Mouse (Mus musculus): ENCODE measurements around the gene Gm10644. TPM values are rescaled to one million over a fixed set of nuclear protein-coding genes. Genes with fewer than 3 reads are reported as not detected.

Gene Gm10644
- 0.41 and 0.55 TPM in 2 replicates for polyA plus RNA-seq (2015; fragmentation: Nextera tagmentation; extraction: Ambion mirVana)

GRCm38 (mm10) chr8:83955106-83955957, at the start of gene Gm10644, which contains the start of gene Asf1b:
TSS of gene Gm10644 (minus strand) at chr8:83955205.
TSS of gene Asf1b (plus strand) at chr8:83955507.
- H3K4me3 ChIP-seq = peak within 1 kb of the TSS; percentile 83
- H3K4me2 ChIP-seq = peak within 1 kb of the TSS; percentile 98
- under 1% methylated on average over 75 of the region's 75 CpGs for WGBS
- H3K4me1 ChIP-seq = peaks cover 23% of the 10 kb centered on the region
- H3K27me3 ChIP-seq (replicated peaks) = no peaks in the 10 kb centered on the region
- H3K36me3 ChIP-seq = 0 out of 2 replicates have a peak, but pooled peaks cover 3% of the 10 kb centered on the region
- peak; percentile 98 for ATAC-seq (ENCODE audit: extremely low read depth, insufficient number of reproducible peaks, low FRiP score, low TSS enrichment)
- no peaks in the 10 kb centered on the region for H3K9me3 ChIP-seq
- peak within 1 kb of the TSS; percentile 13; the same call in 1 of the 2 replicates for H3K27ac ChIP-seq (replicated peaks)
- peak within 1 kb of the TSS; percentile 85 for H3K9ac ChIP-seq

DNA sequence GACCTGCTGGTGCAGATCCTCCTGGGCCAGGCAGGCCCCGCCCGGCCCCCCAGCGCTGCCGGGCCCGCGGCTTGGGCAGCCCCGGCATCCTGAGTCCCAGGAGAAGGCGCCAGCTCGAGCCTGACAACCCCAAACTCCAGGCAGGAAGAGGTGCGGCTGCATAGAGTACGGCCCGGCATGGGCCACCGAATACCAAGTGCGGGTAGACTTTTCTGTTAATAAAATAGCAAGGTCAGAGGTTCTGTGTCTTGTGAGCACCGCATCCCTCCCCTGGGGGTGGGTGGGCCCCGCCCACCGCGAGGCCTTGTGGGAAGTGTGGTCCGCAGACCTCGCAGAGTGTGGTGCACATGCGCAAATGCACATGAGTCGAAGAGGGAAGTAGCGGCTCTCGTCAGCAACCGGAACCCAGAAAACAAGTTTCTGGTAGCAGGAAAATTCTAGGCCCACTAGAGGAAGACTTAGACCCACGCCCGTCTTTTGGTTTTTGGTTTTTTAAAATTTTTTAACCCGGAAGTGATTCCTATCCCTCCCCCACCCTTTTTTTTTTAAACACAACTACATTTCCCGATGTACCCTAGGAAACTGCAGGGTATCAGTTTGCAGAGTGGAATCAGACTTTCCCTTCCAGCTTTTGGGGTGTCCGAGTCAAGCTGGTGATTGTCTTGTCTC, 49.7 kb upstream of the Gm10644 start:
- H3K27ac ChIP-seq (replicated peaks) = peak overlapping the region; percentile 80
- H3K27me3 ChIP-seq (replicated peaks) = peaks cover 19% of the 10 kb centered on the region
- peak; percentile 77; the same call in 1 of the 2 replicates for ATAC-seq (ENCODE audit: extremely low read depth, insufficient number of reproducible peaks, low FRiP score, low TSS enrichment)
- H3K4me2 ChIP-seq = peak overlapping the region; percentile 95
- peaks cover 30% of the 10 kb centered on the region for H3K36me3 ChIP-seq
- peak overlapping the region; percentile 72 for H3K4me3 ChIP-seq
- H3K9ac ChIP-seq = peak overlapping the region; percentile 90
- H3K4me1 ChIP-seq = peaks cover 25% of the 10 kb centered on the region
- 1% methylated on average over 30 of the region's 30 CpGs for WGBS
- no peaks in the 10 kb centered on the region for H3K9me3 ChIP-seq

DNA sequence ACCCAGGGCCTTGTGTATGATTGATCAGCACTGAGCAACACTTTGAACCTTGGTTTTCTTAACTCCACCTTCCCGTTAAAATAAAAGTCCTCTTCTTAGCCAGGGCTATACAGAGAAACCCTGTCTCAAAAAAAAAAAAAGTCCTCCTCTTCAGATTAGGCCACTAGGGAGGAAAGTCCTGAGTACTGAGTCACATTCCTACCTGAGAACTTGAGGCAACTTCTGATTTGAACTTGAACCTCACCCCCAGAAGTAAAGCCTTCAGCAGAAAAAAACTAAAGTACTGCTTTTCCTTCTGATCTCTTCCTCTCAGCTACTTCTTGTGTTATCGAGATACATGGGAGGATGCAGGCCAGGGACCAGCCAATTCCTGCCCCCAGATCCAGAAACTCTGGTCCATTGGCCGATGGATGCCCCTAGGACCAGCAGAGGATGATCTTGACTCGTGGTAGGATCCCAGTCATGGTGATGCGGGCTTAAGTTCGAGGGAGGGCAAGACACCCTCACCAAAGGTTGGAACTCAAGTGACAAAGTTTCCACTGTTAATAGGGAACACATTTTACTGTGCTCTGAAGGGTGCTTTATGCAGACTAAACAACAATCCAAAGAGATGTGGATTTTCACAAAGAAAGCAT, 48.7 kb upstream of the Gm10644 start:
- Histone ChIP-seq H3K4me2 (peak overlapping the region; percentile 95), H3K9ac (peak overlapping the region; percentile 90), H3K27ac (replicated peaks) (peak overlapping the region; percentile 80), H3K36me3 (peaks cover 36% of the 10 kb centered on the region), H3K9me3 (no peaks in the 10 kb centered on the region), H3K4me3 (peak overlapping the region; percentile 72), H3K4me1 (peaks cover 34% of the 10 kb centered on the region), H3K27me3 (replicated peaks) (peaks cover 16% of the 10 kb centered on the region)
- ATAC-seq (ENCODE audit: extremely low read depth, insufficient number of reproducible peaks, low FRiP score, low TSS enrichment) = no peak
- 73% methylated on average over 6 of the region's 6 CpGs for WGBS

- no peak for ATAC-seq (ENCODE audit: extremely low read depth, insufficient number of reproducible peaks, low FRiP score, low TSS enrichment)
- H3K27ac ChIP-seq (replicated peaks) = no peak overlapping the region
- H3K9me3 ChIP-seq = no peaks in the 10 kb centered on the region
- peaks cover 36% of the 10 kb centered on the region for H3K4me1 ChIP-seq
- peak overlapping the region; percentile 72; the same call in 1 of the 2 replicates for H3K4me3 ChIP-seq
- peaks cover 36% of the 10 kb centered on the region for H3K36me3 ChIP-seq
- no peak overlapping the region for H3K4me2 ChIP-seq
- peaks cover 16% of the 10 kb centered on the region for H3K27me3 ChIP-seq (replicated peaks)
- H3K9ac ChIP-seq = peak overlapping the region; percentile 37; the same call in 1 of the 2 replicates
- 65% methylated on average over 12 of the region's 12 CpGs for WGBS
Observed at GRCm38 (mm10) chr8:84002957-84003611, 48.1 kb upstream of the Gm10644 start.

DNA sequence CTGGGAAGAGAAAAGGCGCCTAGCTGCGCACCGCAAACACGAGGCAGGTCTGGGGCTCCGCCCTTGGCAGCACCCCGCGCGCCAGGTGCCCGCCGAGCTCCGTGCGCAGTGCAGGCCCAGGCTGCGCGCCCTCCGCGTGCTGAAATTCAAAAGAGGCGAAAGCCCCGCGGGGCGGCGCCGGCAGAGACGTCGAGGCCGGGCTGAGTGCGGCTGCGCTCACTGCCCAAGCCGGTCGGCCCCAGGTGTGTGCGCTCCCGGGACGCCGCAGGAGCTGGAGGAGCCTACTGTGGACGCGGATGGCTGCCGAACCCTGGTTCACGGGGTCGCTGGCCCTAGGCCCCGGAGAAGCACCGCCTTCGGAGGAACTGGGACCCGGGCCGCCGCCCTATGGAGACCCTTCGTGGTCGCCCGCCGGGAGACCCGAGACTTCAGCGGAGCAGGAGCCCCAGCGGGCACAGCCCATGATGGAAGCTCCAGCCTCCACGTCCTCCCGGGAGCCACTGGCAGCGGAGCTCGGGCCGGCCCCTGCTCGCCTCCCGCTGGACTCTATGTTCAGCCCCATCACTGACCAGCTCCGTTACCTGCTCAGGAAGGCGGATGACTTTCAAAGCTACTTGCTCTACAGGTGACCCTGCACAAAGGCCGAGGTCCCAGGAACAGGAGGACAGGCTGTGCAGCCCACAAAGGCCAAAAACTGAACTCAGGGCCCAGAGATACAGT, 46.4 kb upstream of the Gm10644 start, which contains the start of gene 1700067K01Rik:
Gene 1700067K01Rik (plus strand): TSS at position 222 of the 720 bp plus-strand sequence.
- 43% methylated on average over 61 of the region's 61 CpGs for WGBS
- Histone ChIP-seq H3K9ac (peak within 1 kb of the TSS; percentile 59), H3K4me1 (peaks cover 37% of the 10 kb centered on the region), H3K27ac (replicated peaks) (no peak within 1 kb of the TSS), H3K36me3 (peaks cover 36% of the 10 kb centered on the region), H3K27me3 (replicated peaks) (peaks cover 16% of the 10 kb centered on the region), H3K9me3 (no peaks in the 10 kb centered on the region), H3K4me3 (peak within 1 kb of the TSS; percentile 20), H3K4me2 (peak within 1 kb of the TSS; percentile 38)
- ATAC-seq (ENCODE audit: extremely low read depth, insufficient number of reproducible peaks, low FRiP score, low TSS enrichment) = no peak

- H3K27ac ChIP-seq (replicated peaks) = no peak overlapping the region
- H3K4me2 ChIP-seq = no peak overlapping the region; the same call in 1 of the 2 replicates
- no peaks in the 10 kb centered on the region for H3K9me3 ChIP-seq
- peaks cover 16% of the 10 kb centered on the region for H3K27me3 ChIP-seq (replicated peaks)
- H3K36me3 ChIP-seq = peaks cover 42% of the 10 kb centered on the region
- no peak for ATAC-seq (ENCODE audit: extremely low read depth, insufficient number of reproducible peaks, low FRiP score, low TSS enrichment)
- peak overlapping the region; percentile 93 for H3K9ac ChIP-seq
- WGBS = 90% methylated on average over 2 of the region's 2 CpGs
- peak overlapping the region; percentile 83; the same call in 1 of the 2 replicates for H3K4me3 ChIP-seq
- peaks cover 40% of the 10 kb centered on the region for H3K4me1 ChIP-seq
Observed at GRCm38 (mm10) chr8:83999825-84000224, 44.8 kb upstream of the Gm10644 start.

DNA sequence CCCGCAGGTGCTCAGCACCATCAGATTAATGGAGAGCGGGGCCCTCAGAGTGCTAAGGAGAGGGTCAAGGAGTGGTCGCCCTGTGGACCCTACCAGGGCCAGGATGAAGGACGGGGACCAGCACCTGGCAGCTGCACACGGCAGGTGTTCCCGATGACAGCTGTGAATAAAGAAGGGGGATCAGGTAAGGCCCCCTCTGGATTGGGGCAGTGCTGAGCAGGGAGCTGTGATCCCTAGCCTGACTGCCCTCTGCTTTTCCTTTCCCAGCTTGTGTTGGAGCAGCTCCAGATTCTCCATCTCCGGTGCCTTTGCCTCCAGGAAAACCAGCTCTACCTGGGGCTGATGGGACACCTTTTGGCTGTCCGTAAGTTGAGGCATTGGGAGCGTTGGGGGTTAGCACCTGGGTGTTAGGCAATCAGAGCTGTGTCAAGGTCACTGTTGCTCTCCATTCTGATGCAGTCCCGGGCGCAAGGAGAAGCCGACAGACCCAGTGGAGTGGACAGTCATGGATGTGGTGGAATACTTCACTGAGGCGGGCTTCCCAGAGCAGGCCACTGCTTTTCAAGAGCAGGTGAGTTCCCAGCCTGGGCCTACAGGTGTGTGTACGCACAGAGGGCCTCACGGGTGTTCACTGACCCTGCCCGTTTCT, 44.2 kb upstream of the Gm10644 start:
- Histone ChIP-seq H3K27me3 (replicated peaks) (peaks cover 16% of the 10 kb centered on the region), H3K4me2 (peak overlapping the region; percentile 91), H3K4me3 (peak overlapping the region; percentile 83), H3K27ac (replicated peaks) (peak overlapping the region; percentile 88; the same call in 1 of the 2 replicates), H3K9me3 (no peaks in the 10 kb centered on the region), H3K36me3 (peaks cover 49% of the 10 kb centered on the region), H3K9ac (peak overlapping the region; percentile 93), H3K4me1 (peaks cover 38% of the 10 kb centered on the region)
- WGBS = 65% methylated on average over 16 of the region's 16 CpGs
- ATAC-seq (ENCODE audit: extremely low read depth, insufficient number of reproducible peaks, low FRiP score, low TSS enrichment) = no peak

GRCm38 (mm10) chr8:83998231-83999056, 43.4 kb upstream of the Gm10644 start:
- Histone ChIP-seq H3K4me2 (peak overlapping the region; percentile 91), H3K4me3 (peak overlapping the region; percentile 83), H3K4me1 (peaks cover 30% of the 10 kb centered on the region), H3K27me3 (replicated peaks) (peaks cover 16% of the 10 kb centered on the region), H3K9ac (peak overlapping the region; percentile 93), H3K36me3 (peaks cover 56% of the 10 kb centered on the region), H3K27ac (replicated peaks) (peak overlapping the region; percentile 88), H3K9me3 (no peaks in the 10 kb centered on the region)
- WGBS = 2% methylated on average over 60 of the region's 92 CpGs
- ATAC-seq (ENCODE audit: extremely low read depth, insufficient number of reproducible peaks, low FRiP score, low TSS enrichment) = 0 out of 2 replicates have a peak, but pooled peaks have one; percentile 1

GRCm38 (mm10) chr8:83997511-83998141, 42.6 kb upstream of the Gm10644 start, which contains the start of gene Samd1:
TSS of gene Samd1 (plus strand) at chr8:83997672.
- ATAC-seq (ENCODE audit: extremely low read depth, insufficient number of reproducible peaks, low FRiP score, low TSS enrichment) = no peak
- WGBS = under 1% methylated on average over 57 of the region's 112 CpGs

More at GRCm38 (mm10) chr8:83997511-83998141, 42.6 kb upstream of the Gm10644 start, which contains the start of gene Samd1:
- Histone ChIP-seq H3K27me3 (replicated peaks) (peaks cover 13% of the 10 kb centered on the region), H3K9me3 (no peaks in the 10 kb centered on the region), H3K4me3 (peak within 1 kb of the TSS; percentile 83), H3K9ac (peak within 1 kb of the TSS; percentile 93), H3K27ac (replicated peaks) (peak within 1 kb of the TSS; percentile 97), H3K4me1 (peaks cover 28% of the 10 kb centered on the region), H3K4me2 (peak within 1 kb of the TSS; percentile 91), H3K36me3 (peaks cover 63% of the 10 kb centered on the region)
